Mouse (Mus musculus) heart, postnatal 36 days (tissue): ENCODE results near the gene Cradd. TPM values are rescaled to one million over a fixed set of nuclear protein-coding genes. Genes with fewer than 3 reads are reported as not detected.

Source experiments
- DNase-seq, 2 experiments: peaks; one replicate each; pipeline ENCODE4 v3.0.0; 2021 to 2022
- intact Hi-C: fragments of 180-260 bp; cut with DNase I; formaldehyde crosslinking; loops from one replicate; pipeline ENCODE4 v1.15.1; 2025
- total RNA-seq, 2 experiments: library from RNA; stranded (reverse); gene quantifications; 2 replicates each; pipeline ENCODE4 v1.2.3; 2021

Cradd gene
- total RNA-seq, 2 experiments from 2014 or later = 8.8 to 12.5 TPM

DNA sequence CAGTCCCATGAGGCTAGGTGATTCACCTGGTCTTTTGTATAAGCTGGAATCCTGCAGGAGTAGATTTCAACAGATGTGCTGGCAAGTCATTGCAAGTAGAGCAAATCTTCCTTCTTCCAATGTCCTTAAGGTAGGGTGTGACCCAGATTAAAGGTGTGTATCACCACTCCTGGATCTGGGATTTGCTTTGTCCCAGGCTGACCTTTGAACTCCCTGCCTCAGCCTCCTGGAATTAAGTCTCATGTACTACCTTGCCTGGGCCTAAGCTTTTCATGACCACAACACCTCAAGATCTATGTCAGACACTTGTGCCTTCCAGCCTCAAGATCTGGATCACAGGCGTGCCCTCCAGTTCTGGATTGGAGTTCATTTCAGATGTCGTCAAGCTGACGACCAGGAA lies 41.9 kb downstream of the Cradd start:
- DNase-seq = no peak
- intact Hi-C loops = no loop called here

DNA sequence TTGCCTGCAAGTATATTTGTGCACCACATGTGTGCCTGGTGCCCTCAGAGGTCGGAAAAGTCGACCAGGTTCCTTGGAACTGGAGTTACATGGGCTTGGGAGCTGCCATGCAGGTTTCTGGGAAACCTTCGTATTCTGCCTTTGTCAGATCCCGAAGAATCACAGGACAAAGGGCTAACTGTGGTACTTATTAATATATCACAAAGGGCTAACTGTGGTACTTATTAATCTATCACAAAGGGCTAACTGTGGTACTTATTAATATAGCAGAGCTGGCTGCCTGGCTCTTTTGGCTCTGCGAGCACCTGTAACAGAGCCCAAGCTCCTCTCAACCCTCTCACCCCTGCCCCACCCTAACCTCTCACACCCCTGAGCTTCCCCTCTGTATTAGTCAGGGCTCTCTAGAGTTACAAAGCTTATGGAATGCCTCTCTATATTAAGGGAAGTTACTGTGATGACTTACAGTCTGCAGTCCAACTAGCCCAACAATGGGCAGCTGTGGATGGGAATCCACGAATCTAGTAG lies 42.4 kb downstream of the Cradd start:
- intact Hi-C loops = no loop called here

GRCm38 (mm10) chr10:95280327-95280726 lies 43.6 kb downstream of the Cradd start:
- intact Hi-C loops = no loop called here
- DNase-seq = peak; percentile 52 to 57

More for the DNA sequence above, 42.4 kb downstream of the Cradd start:
- no peak for DNase-seq

GRCm38 (mm10) chr10:95279459-95279858 lies 44.5 kb downstream of the Cradd start:
- no peak for DNase-seq
- intact Hi-C loops = no loop called here

DNA sequence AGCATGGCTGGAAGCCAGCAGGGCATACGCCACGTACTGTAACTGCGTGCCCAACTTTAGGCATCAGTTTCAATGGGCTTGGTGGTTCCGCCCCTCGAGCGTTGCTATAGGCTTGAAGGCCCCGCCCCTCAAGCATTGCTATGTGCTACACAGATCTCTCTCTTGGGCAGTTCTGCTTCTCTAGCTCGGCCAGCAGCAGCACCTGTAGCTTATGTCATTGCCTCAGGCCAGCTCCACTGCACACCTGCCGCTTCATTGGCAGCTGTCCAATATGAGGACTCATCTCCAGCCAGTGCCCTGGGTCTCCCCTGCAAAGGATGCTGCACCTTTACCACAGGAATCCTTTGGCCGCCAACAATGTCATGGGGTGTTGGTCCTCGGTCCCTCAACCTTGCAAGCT lies 45.8 kb downstream of the Cradd start:
- intact Hi-C loops = no loop called here
- DNase-seq = no peak

DNA sequence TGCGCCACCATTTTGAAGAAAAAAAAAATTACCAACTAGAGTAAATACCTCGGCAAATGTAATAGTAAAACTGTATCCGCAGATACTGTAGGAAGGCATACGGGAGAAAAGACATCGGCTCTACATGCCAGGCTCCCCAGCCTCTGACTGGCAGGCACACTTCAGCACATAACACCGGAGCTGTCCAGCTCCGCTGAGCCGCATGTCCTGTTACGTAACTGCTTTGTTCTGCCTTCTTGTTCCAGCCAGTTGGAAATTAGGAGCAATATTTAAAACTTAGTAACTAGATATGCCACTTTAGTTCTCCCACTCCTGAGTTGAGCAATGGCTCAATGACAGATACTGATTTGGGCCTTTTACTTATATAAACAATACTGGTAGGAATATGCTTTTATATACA lies 48.4 kb downstream of the Cradd start:
- DNase-seq = no peak
- intact Hi-C loops = no loop called here

- DNase-seq = no peak
- intact Hi-C loops = no loop called here
Observed at GRCm38 (mm10) chr10:95273226-95273625, 50.7 kb downstream of the Cradd start.

DNA sequence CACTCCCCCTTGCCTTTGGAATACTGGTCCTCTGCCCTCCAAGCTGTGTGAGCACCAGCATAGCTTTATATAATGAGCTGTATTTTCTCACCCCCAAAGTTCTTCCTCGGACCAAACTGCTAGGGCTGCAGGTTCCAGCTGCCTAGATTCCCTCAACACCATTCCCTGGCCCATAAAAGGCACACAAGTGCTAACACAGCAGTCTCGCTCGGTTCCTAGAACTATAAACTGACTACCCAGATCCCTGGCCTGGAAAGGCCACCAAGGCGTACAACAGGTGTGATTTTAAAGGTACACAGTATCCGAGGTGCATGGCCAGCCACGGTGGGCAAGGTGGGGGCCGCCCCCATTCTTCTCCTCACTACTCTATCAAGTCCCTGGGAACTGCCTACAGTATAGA lies 54.8 kb downstream of the Cradd start:
- intact Hi-C loops = no loop called here
- DNase-seq = no peak

GRCm38 (mm10) chr10:95268366-95268765 lies 55.6 kb downstream of the Cradd start:
- no peak for DNase-seq

GRCm38 (mm10) chr10:95266983-95267382 lies 57.0 kb downstream of the Cradd start:
- no peak for DNase-seq
- intact Hi-C loops = no loop called here

More at GRCm38 (mm10) chr10:95268366-95268765, 55.6 kb downstream of the Cradd start:
- intact Hi-C loops = no loop called here

GRCm38 (mm10) chr10:95266041-95266762 lies 57.7 kb downstream of the Cradd start:
- intact Hi-C loops = no loop called here
- peak; percentile 43 to 67 for DNase-seq

DNA sequence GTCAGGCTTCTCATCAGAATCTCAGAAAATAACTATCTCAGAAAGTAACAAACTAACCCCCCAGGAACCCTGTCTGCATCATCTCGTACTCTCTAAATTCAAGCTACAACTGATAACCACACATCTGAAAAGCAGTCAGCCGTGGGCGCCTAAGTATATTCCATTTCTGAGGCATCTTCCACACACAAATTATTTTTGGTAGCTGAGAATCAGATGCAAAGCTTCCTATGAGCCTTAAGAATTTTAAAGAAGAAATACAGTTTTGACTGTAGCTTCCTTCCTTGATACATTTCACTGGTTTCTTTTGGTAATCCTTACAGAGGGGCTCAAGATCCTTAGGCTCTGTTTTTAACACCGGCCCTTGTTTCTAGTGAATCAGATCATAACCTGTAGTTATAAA lies 58.4 kb downstream of the Cradd start:
- intact Hi-C loops = loop anchor here (1.0 to 2.0 kb wide), 3 partner anchors 47 to 151 kb away; no protein-coding TSS in a partner anchor
- DNase-seq = no peak

DNA sequence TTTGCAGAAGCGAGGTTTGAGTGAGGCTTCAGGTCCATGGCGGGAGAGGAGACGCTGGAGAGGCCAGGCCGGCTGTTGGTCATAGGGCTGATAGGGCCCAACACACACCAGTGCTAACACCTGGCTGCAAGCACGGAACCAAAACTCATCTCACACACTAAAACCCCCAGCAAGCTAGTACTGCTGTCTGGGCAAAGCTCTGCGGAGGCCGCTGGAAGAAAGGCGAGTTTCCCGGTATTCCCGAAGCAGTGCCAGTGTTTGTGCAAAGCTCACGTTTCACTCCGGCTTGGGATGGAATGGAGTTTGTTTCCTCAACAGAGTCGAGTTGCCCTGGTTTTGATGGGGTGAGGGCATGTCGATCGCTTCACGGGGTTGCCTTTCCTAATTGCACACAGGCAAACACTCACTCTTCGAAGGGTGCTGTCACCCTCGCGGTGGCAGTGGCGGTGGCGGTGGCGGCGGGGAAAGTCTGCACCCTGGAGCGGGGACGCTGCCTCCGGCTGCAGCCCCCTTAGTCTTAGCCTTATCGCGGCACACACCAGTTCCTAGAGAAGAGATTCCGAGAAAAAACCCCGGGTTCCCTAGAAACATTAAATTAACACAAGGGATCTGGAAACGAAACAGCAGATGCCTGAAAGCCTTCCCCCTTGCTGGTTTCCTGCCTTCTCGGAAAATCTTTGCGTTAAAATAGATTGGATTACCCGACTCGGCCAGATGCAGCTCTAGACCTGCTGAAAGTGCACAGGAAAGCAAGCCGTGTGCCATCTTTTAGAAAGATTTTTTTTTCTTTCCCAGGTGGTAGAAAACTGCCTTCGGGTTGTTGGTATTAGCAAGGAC lies 59.2 kb downstream of the Cradd start:
- DNase-seq = peak; percentile 72 to 83
- intact Hi-C loops = loop anchor here (1.0 to 5.0 kb wide), 4 partner anchors 46 to 152 kb away; no protein-coding TSS in a partner anchor

GRCm38 (mm10) chr10:95262388-95262787 lies 61.5 kb downstream of the Cradd start:
- intact Hi-C loops = loop anchor here (1.0 to 5.0 kb wide), 2 partner anchors 61 to 135 kb away; no protein-coding TSS in a partner anchor
- peak; percentile 45 to 47 for DNase-seq

GRCm38 (mm10) chr10:95261279-95261678 lies 62.7 kb downstream of the Cradd start:
- intact Hi-C loops = loop anchor here (5.0 kb wide), 1 partner anchor 136 kb away; no protein-coding TSS in a partner anchor
- no peak for DNase-seq

- intact Hi-C loops = loop anchor here (5.0 kb wide), 1 partner anchor 137 kb away; no protein-coding TSS in a partner anchor
Observed at GRCm38 (mm10) chr10:95260420-95260819, 63.5 kb downstream of the Cradd start.

GRCm38 (mm10) chr10:95258471-95259155 lies 65.3 kb downstream of the Cradd start:
- intact Hi-C loops = loop anchor here (2.0 kb wide), 1 partner anchor 22 kb away; no protein-coding TSS in a partner anchor
- DNase-seq = peak; percentile 49 to 50

More at GRCm38 (mm10) chr10:95260420-95260819, 63.5 kb downstream of the Cradd start:
- peak; percentile 56 to 61 for DNase-seq

DNA sequence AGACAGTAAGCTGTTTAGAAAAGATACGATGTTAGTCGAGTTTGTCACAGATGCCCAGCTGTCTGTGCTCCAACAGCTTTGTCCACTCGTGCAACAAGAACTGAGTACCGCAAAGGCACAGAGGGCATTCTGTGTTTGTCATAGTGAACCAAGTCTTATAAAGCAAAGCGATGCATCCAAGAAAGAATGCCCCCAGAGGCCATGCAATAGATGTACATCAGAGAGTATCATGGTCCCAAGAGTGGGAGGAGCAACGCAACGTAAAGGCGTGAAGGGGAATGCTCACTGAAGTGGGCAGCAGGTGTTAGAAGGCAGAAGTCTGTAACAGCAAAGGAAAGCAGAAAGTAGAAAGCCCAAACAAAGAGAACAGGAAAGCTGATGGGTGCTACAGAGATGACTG lies 66.0 kb downstream of the Cradd start:
- DNase-seq = no peak
- intact Hi-C loops = loop anchor here (2.0 kb wide), 2 partner anchors 21 to 115 kb away; no protein-coding TSS in a partner anchor

- intact Hi-C loops = loop anchor here (2.0 kb wide), 1 partner anchor 113 kb away; no protein-coding TSS in a partner anchor
- no peak for DNase-seq
Observed at GRCm38 (mm10) chr10:95256095-95256494, 67.8 kb downstream of the Cradd start.

DNA sequence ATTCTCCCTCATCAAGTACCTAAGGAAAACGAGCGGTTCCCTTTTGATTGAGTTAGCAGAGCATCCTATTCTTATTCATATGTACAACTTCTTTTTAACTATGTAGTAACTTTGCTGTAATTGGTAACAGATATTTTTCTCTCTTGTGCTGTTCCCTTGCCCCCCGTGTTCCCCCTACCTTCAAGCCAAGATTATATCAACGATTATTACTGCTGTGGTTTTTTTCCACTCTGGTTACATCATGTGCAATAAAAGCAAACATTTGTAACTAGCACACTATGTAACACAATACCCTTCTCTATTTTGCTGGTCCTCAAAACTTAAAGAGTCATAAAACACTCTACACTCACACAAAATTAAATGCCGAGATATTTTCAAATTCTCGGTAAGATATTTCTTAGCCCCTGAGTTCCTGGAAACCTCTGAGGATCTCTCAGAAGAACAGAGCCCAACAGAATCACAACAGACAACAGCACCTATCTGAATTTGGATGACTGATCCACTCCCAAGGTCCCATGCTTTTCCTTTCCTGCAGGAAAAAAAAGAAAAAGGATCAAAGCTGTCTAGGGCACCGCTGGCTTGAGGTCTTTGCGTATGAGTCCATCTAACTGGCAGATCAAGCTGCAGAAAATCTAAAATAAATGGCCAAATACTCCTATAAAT lies 68.8 kb downstream of the Cradd start:
- intact Hi-C loops = no loop called here
- no peak for DNase-seq
